Comparison of ENCODE assay signal across 8 mouse cellular contexts in genomic region chr5:121172835-121173234, GRCm38 (mm10). TPM values are rescaled to one million over a fixed set of nuclear protein-coding genes. Genes with fewer than 3 reads are reported as not detected.
DNase-seq lines count a peak whose midpoint lies in the region; ATAC-seq and TF ChIP-seq lines count a peak whose summit lies in the region.

No protein-coding gene starts in this region.

- H3K4me3 ChIP-seq in heart, postnatal 0 days (ENCODE audit: low read depth, low read length): no peak overlapping the region
- H3K4me3 ChIP-seq in heart, embryonic 11.5 days (ENCODE audit: low read depth, low read length): no peak overlapping the region
- peak overlapping the region; percentile 51 for H3K4me3 ChIP-seq in megakaryocyte, embryonic 14.5 days (replicated peaks)

- no peaks in the 10 kb centered on the region for H3K27me3 ChIP-seq in heart, postnatal 0 days (ENCODE audit: control insufficient read depth, insufficient read depth, low read length)
- H3K27me3 ChIP-seq in heart, embryonic 11.5 days (ENCODE audit: control insufficient read depth, insufficient read depth, low read length): no peaks in the 10 kb centered on the region
- H3K27me3 ChIP-seq in megakaryocyte, embryonic 14.5 days (replicated peaks): no peaks in the 10 kb centered on the region

- H3K27ac ChIP-seq in heart, postnatal 0 days (ENCODE audit: low read depth): no peak overlapping the region
- no peak overlapping the region for H3K27ac ChIP-seq in heart, embryonic 11.5 days (ENCODE audit: low read depth, low read length)

- DNase-seq in heart, postnatal 0 days (ENCODE audit: low spot score): peak; percentile 34
- peak; percentile 54 for DNase-seq in naive thymus-derived CD4-positive, alpha-beta T cell, adult 2 months (ENCODE audit: low read depth)
- DNase-seq in natural killer cell, adult 2 months (ENCODE audit: low spot score in 2 of 2): no peak
- DNase-seq in layer of hippocampus, adult 9-11 months: no peak

- H3K36me3 ChIP-seq in heart, postnatal 0 days (replicated peaks; ENCODE audit: control insufficient read depth, insufficient read depth, low read length): peaks cover 32% of the 10 kb centered on the region
- H3K36me3 ChIP-seq in heart, embryonic 11.5 days (ENCODE audit: control insufficient read depth, insufficient read depth, low read length): peaks cover 9% of the 10 kb centered on the region
- peaks cover 90% of the 10 kb centered on the region for H3K36me3 ChIP-seq in megakaryocyte, embryonic 14.5 days (replicated peaks; ENCODE audit: low read length)

- ATAC-seq in heart, postnatal 0 days (ENCODE audit: insufficient read depth, low read depth): no peak
- ATAC-seq in heart, embryonic 11.5 days (replicated peaks; ENCODE audit: insufficient number of reproducible peaks, low FRiP score, low TSS enrichment): no peak
- no peak for ATAC-seq in megakaryocyte, adult 5-6 weeks (ENCODE audit: poor library complexity, severe bottlenecking)
- ATAC-seq in activated CD4-positive, CD25-positive, alpha-beta regulatory T cell, adult 4 months: peak; percentile 28

- H3K9me3 ChIP-seq in heart, postnatal 0 days (replicated peaks; ENCODE audit: control insufficient read depth, low read length): no peaks in the 10 kb centered on the region
- H3K9me3 ChIP-seq in heart, embryonic 11.5 days (replicated peaks; ENCODE audit: control insufficient read depth, low read length): no peaks in the 10 kb centered on the region
- H3K9me3 ChIP-seq in megakaryocyte, embryonic 14.5 days: no peaks in the 10 kb centered on the region

- no peak overlapping the region for H3K9ac ChIP-seq in heart, postnatal 0 days (replicated peaks; ENCODE audit: low read depth, low read length)
- no peak overlapping the region for H3K9ac ChIP-seq in heart, embryonic 11.5 days (ENCODE audit: low read depth, low read length)

- 82% methylated on average over 4 of the region's 4 CpGs for WGBS in heart, postnatal 0 days
- 83% methylated on average over 4 of the region's 4 CpGs for WGBS in heart, embryonic 11.5 days (ENCODE audit: insufficient replicate concordance)

- no peak for TF ChIP-seq EP300 in heart, postnatal 0 days (IDR thresholded peaks at IDR 0.05; ENCODE audit: low read depth)

- no peaks in the 10 kb centered on the region for H3K4me1 ChIP-seq in heart, postnatal 0 days (ENCODE audit: control insufficient read depth, insufficient read depth)
- peaks cover 8% of the 10 kb centered on the region; the same call in 1 of the 2 replicates for H3K4me1 ChIP-seq in heart, embryonic 11.5 days (ENCODE audit: control insufficient read depth, insufficient read depth, low read length)
- H3K4me1 ChIP-seq in megakaryocyte, embryonic 14.5 days: peaks cover 81% of the 10 kb centered on the region

- TF ChIP-seq CTCF in heart, postnatal 0 days (IDR thresholded peaks at IDR 0.05; ENCODE audit: low read depth): peak; percentile 38

- no peak overlapping the region for H3K4me2 ChIP-seq in heart, postnatal 0 days (ENCODE audit: low read depth, low read length)
- no peak overlapping the region for H3K4me2 ChIP-seq in heart, embryonic 11.5 days

RNA-seq across cellular contexts. Expression of gene Ptpn11, which starts 18.4 kb away (rescaled TPM):
- total RNA-seq in heart, postnatal 0 days (2014; rRNA removed; ENCODE audit: low replicate concordance): 45.0 and 45.5 TPM in 2 replicates
- polyA plus RNA-seq in heart, postnatal 0 days (2015; fragmentation: Nextera tagmentation; extraction: Ambion mirVana): 23.9 and 24.7 TPM in 2 replicates
- 23.7 and 33.8 TPM in 2 replicates for polyA plus RNA-seq in heart, embryonic 11.5 days (2014; fragmentation: Nextera tagmentation; extraction: Ambion mirVana)
- 45.4 and 67.9 TPM in 2 replicates for polyA plus RNA-seq in megakaryocyte, embryonic 14.5 days (2012; ENCODE audit: insufficient read depth, low replicate concordance)
- total RNA-seq in megakaryocyte, adult 5-6 weeks (2015): 20.1 and 20.2 TPM in 2 replicates
- 37.8 and 40.9 TPM in 2 replicates for total RNA-seq in megakaryocyte, adult 5-6 weeks (2017)
- polyA plus RNA-seq in activated CD4-positive, CD25-positive, alpha-beta regulatory T cell, adult 4 months (2017; shearing (Covaris generic)): 1 to 10 TPM; 6.0 to 9.6 TPM

RNA-seq across cellular contexts. Expression of gene Rpl6, which starts 31.4 kb away (rescaled TPM):
- total RNA-seq in heart, postnatal 0 days (2014; rRNA removed; ENCODE audit: low replicate concordance): 472 and 482 TPM in 2 replicates
- polyA plus RNA-seq in heart, postnatal 0 days (2015; fragmentation: Nextera tagmentation; extraction: Ambion mirVana): 287 and 306 TPM in 2 replicates
- 498 and 592 TPM in 2 replicates for polyA plus RNA-seq in heart, embryonic 11.5 days (2014; fragmentation: Nextera tagmentation; extraction: Ambion mirVana)
- 95.5 and 547 TPM in 2 replicates for polyA plus RNA-seq in megakaryocyte, embryonic 14.5 days (2012; ENCODE audit: insufficient read depth, low replicate concordance)
- 1,545 and 1,566 TPM in 2 replicates for total RNA-seq in megakaryocyte, adult 5-6 weeks (2015)
- total RNA-seq in megakaryocyte, adult 5-6 weeks (2017): 945 and 954 TPM in 2 replicates
- polyA plus RNA-seq in activated CD4-positive, CD25-positive, alpha-beta regulatory T cell, adult 4 months (2017; shearing (Covaris generic)): 1,000 to 10,000 TPM; 1,893 to 2,041 TPM

RNA-seq across cellular contexts. Expression of gene Hectd4, which starts 47.2 kb away (rescaled TPM):
- 18.8 and 19.5 TPM in 2 replicates for total RNA-seq in heart, postnatal 0 days (2014; rRNA removed; ENCODE audit: low replicate concordance)
- 1.8 and 2.0 TPM in 2 replicates for polyA plus RNA-seq in heart, postnatal 0 days (2015; fragmentation: Nextera tagmentation; extraction: Ambion mirVana)
- polyA plus RNA-seq in heart, embryonic 11.5 days (2014; fragmentation: Nextera tagmentation; extraction: Ambion mirVana): 5.3 and 7.3 TPM in 2 replicates
- 8.6 and 14.0 TPM in 2 replicates for polyA plus RNA-seq in megakaryocyte, embryonic 14.5 days (2012; ENCODE audit: insufficient read depth, low replicate concordance)
- total RNA-seq in megakaryocyte, adult 5-6 weeks (2015): 12.0 and 17.0 TPM in 2 replicates
- total RNA-seq in megakaryocyte, adult 5-6 weeks (2017): 8.6 and 15.2 TPM in 2 replicates
- polyA plus RNA-seq in activated CD4-positive, CD25-positive, alpha-beta regulatory T cell, adult 4 months (2017; shearing (Covaris generic)): 1 to 10 TPM; 6.4 to 7.0 TPM

Comparison
In these comparisons a context has a peak if more than half of its experiments do, and no peak if none do; other contexts are left out.
1. DNase-seq: peak in heart, postnatal 0 days (single experiment) and naive thymus-derived CD4-positive, alpha-beta T cell, adult 2 months (single experiment); none in natural killer cell, adult 2 months (0 of 2) and layer of hippocampus, adult 9-11 months (single experiment).